Mouse (Mus musculus) G1E (cell line): ENCODE results near the gene Olfr150.

ENCODE experiments used
- CTCF ChIP-seq: IDR thresholded peaks from 2 replicates; pipeline ENCODE4 v1.5.1; 2012; ENCODE audit warnings: low read depth, low read length, inconsistent platforms, mixed read lengths
- GATA1 ChIP-seq: IDR thresholded peaks from 2 replicates; pipeline ENCODE4 v1.6.1; 2012; ENCODE audit warnings: borderline replicate concordance, low read length, inconsistent platforms, mixed read lengths
- GATA2 ChIP-seq: IDR thresholded peaks from 2 replicates; pipeline ENCODE4 v1.6.1; 2012; ENCODE audit warnings: low read depth, low read length, inconsistent platforms, borderline replicate concordance
- POLR2AphosphoS5 ChIP-seq: IDR thresholded peaks from 2 replicates; pipeline ENCODE4 v1.6.1; 2012; ENCODE audit warnings: low read depth, low read length, inconsistent platforms; ENCODE audit not compliant: insufficient replicate concordance
- TAL1 ChIP-seq: conservative IDR thresholded peaks from 2 replicates; pipeline ENCODE4 v1.6.1; 2012; ENCODE audit warnings: low read depth, low read length, inconsistent platforms, mixed read lengths

- no peak for TF ChIP-seq GATA1
- TF ChIP-seq CTCF, result no peak
- no peak for TF ChIP-seq POLR2AphosphoS5
- no peak for TF ChIP-seq TAL1
- no peak for TF ChIP-seq GATA2
Measured at GRCm38 (mm10) chr9:39711053-39711452, 19.7 kb upstream of the Olfr150 start, which contains the start of gene Olfr965.
